ENCODE assay signal across 8 mouse cellular contexts in the genomic region with DNA sequence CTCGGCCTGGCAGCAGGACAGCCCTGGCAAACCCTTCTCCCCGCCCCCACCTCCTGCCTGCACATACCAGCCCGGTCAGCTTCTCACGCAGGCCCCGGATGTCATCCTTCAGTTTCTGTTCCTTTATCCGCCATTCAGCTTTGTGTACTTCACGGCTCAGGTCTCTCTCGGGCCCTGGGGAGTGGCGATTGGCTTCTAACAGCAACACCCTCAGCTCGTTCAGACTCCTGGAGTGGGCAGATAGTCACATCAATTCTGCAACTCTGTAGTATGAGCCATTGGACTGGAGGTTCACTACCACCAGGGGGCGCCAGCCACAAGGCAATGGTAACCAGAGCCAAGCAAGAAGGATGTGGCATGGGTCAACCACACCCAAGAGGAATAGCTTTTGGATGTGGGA. TPM values are rescaled to one million over a fixed set of nuclear protein-coding genes. Genes with fewer than 3 reads are reported as not detected.
DNase-seq lines count a peak whose midpoint lies in the region; ATAC-seq and TF ChIP-seq lines count a peak whose summit lies in the region.

No protein-coding gene starts in this region.

- peak; percentile 94 to 95 for DNase-seq in B cell, adult 2 months
- peak; percentile 80 to 85 for DNase-seq in adrenal gland, postnatal 4 days (ENCODE audit: low spot score in 2 of 2)
- peak; percentile 88 for DNase-seq in kidney, postnatal 0 days (ENCODE audit: low spot score)
- DNase-seq in liver, embryonic 11.5 days (ENCODE audit: low spot score), result peak; percentile 82
- DNase-seq in neural tube, embryonic 10.5 days (ENCODE audit: extremely low spot score, low spot score), result peak; percentile 86

- peaks cover 8% of the 10 kb centered on the region; the same call in 1 of the 2 replicates for H3K4me1 ChIP-seq in heart, embryonic 12.5 days (replicated peaks)
- no peaks in the 10 kb centered on the region for H3K4me1 ChIP-seq in kidney, postnatal 0 days (replicated peaks; ENCODE audit: insufficient read depth, low read length)
- peaks cover 6% of the 10 kb centered on the region; the same call in 1 of the 2 replicates for H3K4me1 ChIP-seq in liver, embryonic 11.5 days (replicated peaks; ENCODE audit: control insufficient read depth, insufficient read depth, low read length)
- H3K4me1 ChIP-seq in stomach, embryonic 15.5 days, result no peaks in the 10 kb centered on the region

- H3K4me2 ChIP-seq in heart, embryonic 12.5 days, result no peak overlapping the region
- H3K4me2 ChIP-seq in kidney, postnatal 0 days (ENCODE audit: low read length), result no peak overlapping the region
- peak overlapping the region; percentile 28 for H3K4me2 ChIP-seq in liver, embryonic 11.5 days
- no peak overlapping the region for H3K4me2 ChIP-seq in stomach, embryonic 15.5 days

- no peaks in the 10 kb centered on the region for H3K9me3 ChIP-seq in heart, embryonic 12.5 days (replicated peaks)
- H3K9me3 ChIP-seq in kidney, postnatal 0 days (replicated peaks; ENCODE audit: low read length), result no peaks in the 10 kb centered on the region
- no peaks in the 10 kb centered on the region for H3K9me3 ChIP-seq in liver, embryonic 11.5 days (ENCODE audit: control insufficient read depth, low read length)
- no peaks in the 10 kb centered on the region for H3K9me3 ChIP-seq in stomach, embryonic 15.5 days

- no peaks in the 10 kb centered on the region for H3K27me3 ChIP-seq in heart, embryonic 12.5 days (replicated peaks)
- H3K27me3 ChIP-seq in kidney, postnatal 0 days (ENCODE audit: insufficient read depth, low read length), result no peaks in the 10 kb centered on the region
- H3K27me3 ChIP-seq in liver, embryonic 11.5 days (replicated peaks; ENCODE audit: control insufficient read depth, insufficient read depth, low read length), result no peaks in the 10 kb centered on the region
- no peaks in the 10 kb centered on the region for H3K27me3 ChIP-seq in stomach, embryonic 15.5 days (replicated peaks)

- peaks cover 46% of the 10 kb centered on the region for H3K36me3 ChIP-seq in heart, embryonic 12.5 days
- peaks cover 18% of the 10 kb centered on the region; the same call in 1 of the 2 replicates for H3K36me3 ChIP-seq in kidney, postnatal 0 days (ENCODE audit: insufficient read depth, low read length)
- no peaks in the 10 kb centered on the region for H3K36me3 ChIP-seq in liver, embryonic 11.5 days (ENCODE audit: control insufficient read depth, insufficient read depth, low read length)
- peaks cover 18% of the 10 kb centered on the region for H3K36me3 ChIP-seq in stomach, embryonic 15.5 days

- peak; percentile 67 for ATAC-seq in erythroblast, adult 5-6 weeks (replicated peaks; ENCODE audit: low FRiP score, poor library complexity, severe bottlenecking)
- peak; percentile 49; the same call in 1 of the 2 replicates for ATAC-seq in heart, embryonic 12.5 days (ENCODE audit: insufficient number of reproducible peaks, low FRiP score)
- ATAC-seq in kidney, postnatal 0 days (replicated peaks; ENCODE audit: low FRiP score, low read depth), result peak; percentile 69
- peak; percentile 87 for ATAC-seq in liver, embryonic 11.5 days (replicated peaks; ENCODE audit: low FRiP score)
- ATAC-seq in stomach, embryonic 15.5 days (ENCODE audit: insufficient read depth, low FRiP score, low read depth), result peak; percentile 54; the same call in 1 of the 2 replicates

- H3K9ac ChIP-seq in heart, embryonic 12.5 days, result no peak overlapping the region
- no peak overlapping the region for H3K9ac ChIP-seq in kidney, postnatal 0 days (ENCODE audit: low read depth, low read length)
- peak overlapping the region; percentile 22; the same call in 1 of the 2 replicates for H3K9ac ChIP-seq in liver, embryonic 11.5 days (ENCODE audit: low read depth, low read length)
- no peak overlapping the region for H3K9ac ChIP-seq in stomach, embryonic 15.5 days

- no peak overlapping the region for H3K4me3 ChIP-seq in heart, embryonic 12.5 days
- H3K4me3 ChIP-seq in kidney, postnatal 0 days (replicated peaks; ENCODE audit: low read depth, low read length), result no peak overlapping the region
- H3K4me3 ChIP-seq in liver, embryonic 11.5 days (ENCODE audit: low read depth, low read length), result no peak overlapping the region
- H3K4me3 ChIP-seq in stomach, embryonic 15.5 days (replicated peaks), result no peak overlapping the region

- WGBS in heart, embryonic 12.5 days, result 53% methylated on average over 11 of the region's 11 CpGs
- 56% methylated on average over 11 of the region's 11 CpGs for WGBS in kidney, postnatal 0 days
- WGBS in liver, embryonic 11.5 days, result 49% methylated on average over 11 of the region's 11 CpGs
- WGBS in stomach, embryonic 15.5 days, result 63% methylated on average over 11 of the region's 11 CpGs

- no peak overlapping the region for H3K27ac ChIP-seq in heart, embryonic 12.5 days (ENCODE audit: poor library complexity, severe bottlenecking)
- H3K27ac ChIP-seq in kidney, postnatal 0 days, result no peak overlapping the region
- H3K27ac ChIP-seq in liver, embryonic 11.5 days (ENCODE audit: low read depth, low read length), result no peak overlapping the region; the same call in 1 of the 2 replicates
- no peak overlapping the region for H3K27ac ChIP-seq in stomach, embryonic 15.5 days

- peak; percentile 98 for TF ChIP-seq CTCF in kidney, postnatal 0 days (IDR thresholded peaks at IDR 0.05; ENCODE audit: low read depth)

RNA-seq across cellular contexts. Expression of a gene that starts 37.6 kb away (rescaled TPM):
- total RNA-seq in adrenal gland, postnatal 4 days (2021), result 100 to 1,000 TPM in 1 of 2 experiments, 10 to 100 TPM in 1; 93.5 to 104 TPM
- total RNA-seq in erythroblast, adult 5-6 weeks (2015; ENCODE audit: low replicate concordance), result 3.3 and 29.0 TPM in 2 replicates
- total RNA-seq in erythroblast, adult 5-6 weeks (2017; ENCODE audit: low replicate concordance), result 2.2 TPM in 2 replicates
- 64.8 and 72.8 TPM in 2 replicates for polyA plus RNA-seq in heart, embryonic 12.5 days (2016; fragmentation: Nextera tagmentation; extraction: Ambion mirVana)
- polyA plus RNA-seq in kidney, postnatal 0 days (2015; fragmentation: Nextera tagmentation; extraction: Ambion mirVana), result 46.7 and 49.8 TPM in 2 replicates
- 46.7 and 51.8 TPM in 2 replicates for polyA plus RNA-seq in liver, embryonic 11.5 days (2014; fragmentation: Nextera tagmentation; extraction: Ambion mirVana)
- 83.6 and 90.8 TPM in 2 replicates for polyA plus RNA-seq in stomach, embryonic 15.5 days (2015; fragmentation: Nextera tagmentation; extraction: Ambion mirVana)

RNA-seq across cellular contexts. Expression of a gene that starts 58.1 kb away (rescaled TPM):
- 10 to 100 TPM; 24.7 to 29.6 TPM for total RNA-seq in adrenal gland, postnatal 4 days (2021)
- 0.21 and 0.96 TPM in 2 replicates for total RNA-seq in erythroblast, adult 5-6 weeks (2015; ENCODE audit: low replicate concordance)
- total RNA-seq in erythroblast, adult 5-6 weeks (2017; ENCODE audit: low replicate concordance), result 2.1 and 4.0 TPM in 2 replicates
- polyA plus RNA-seq in heart, embryonic 12.5 days (2016; fragmentation: Nextera tagmentation; extraction: Ambion mirVana), result 2.5 and 2.7 TPM in 2 replicates
- polyA plus RNA-seq in kidney, postnatal 0 days (2015; fragmentation: Nextera tagmentation; extraction: Ambion mirVana), result 3.3 TPM in 2 replicates
- polyA plus RNA-seq in liver, embryonic 11.5 days (2014; fragmentation: Nextera tagmentation; extraction: Ambion mirVana), result 1.4 and 1.7 TPM in 2 replicates
- polyA plus RNA-seq in stomach, embryonic 15.5 days (2015; fragmentation: Nextera tagmentation; extraction: Ambion mirVana), result 2.9 and 3.5 TPM in 2 replicates
